Mouse (Mus musculus) thymus, postnatal 36 days (tissue): Measurements from ENCODE around the gene Akap5.

Experiments
- DNase-seq, 2 experiments: peaks; one replicate each; pipeline ENCODE4 v3.0.0; 2022; ENCODE audit warnings: mixed read lengths in 2 of 2

The Akap5 gene

DNA sequence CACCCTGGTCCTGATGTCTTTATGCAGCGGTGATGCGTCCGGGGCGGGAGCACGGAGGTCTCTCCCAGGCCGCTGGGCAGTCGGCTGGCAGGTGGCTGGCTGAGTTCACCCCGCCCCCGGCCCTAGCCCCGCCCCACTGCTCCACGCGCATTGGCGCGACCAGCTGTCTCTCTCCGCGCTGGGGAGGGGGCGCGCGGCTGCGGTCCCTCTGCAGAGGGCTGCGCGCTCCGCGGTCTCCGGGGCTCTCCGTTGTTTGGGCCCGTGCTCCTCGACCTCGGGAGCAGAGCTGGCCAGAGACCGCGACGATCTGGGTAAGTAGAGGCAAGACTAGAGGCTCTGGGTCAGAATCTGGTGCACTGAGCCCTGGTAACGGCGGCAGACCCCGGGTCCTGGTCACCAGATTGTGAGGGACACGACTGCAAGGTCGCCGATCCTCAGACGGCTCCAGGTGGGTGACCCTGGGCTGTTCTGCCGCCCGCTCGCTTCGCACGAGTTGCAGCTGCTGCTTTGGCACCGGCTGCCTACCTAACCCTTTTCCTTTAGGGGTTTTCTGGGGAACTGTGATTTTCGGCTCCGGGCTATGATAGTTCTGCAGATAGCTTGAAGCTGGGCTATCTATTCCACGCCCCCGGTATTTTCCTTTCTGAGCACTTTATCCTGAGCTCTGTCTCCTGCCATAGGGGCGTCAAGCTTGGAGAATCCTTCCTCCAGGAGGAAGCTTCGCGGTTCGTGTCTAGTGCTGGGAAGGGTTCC, at the start of gene Akap5:
Akap5 (plus strand) TSS at position 213 of the 753 bp plus-strand sequence.
- DNase-seq = peak; percentile 68 to 70

DNA sequence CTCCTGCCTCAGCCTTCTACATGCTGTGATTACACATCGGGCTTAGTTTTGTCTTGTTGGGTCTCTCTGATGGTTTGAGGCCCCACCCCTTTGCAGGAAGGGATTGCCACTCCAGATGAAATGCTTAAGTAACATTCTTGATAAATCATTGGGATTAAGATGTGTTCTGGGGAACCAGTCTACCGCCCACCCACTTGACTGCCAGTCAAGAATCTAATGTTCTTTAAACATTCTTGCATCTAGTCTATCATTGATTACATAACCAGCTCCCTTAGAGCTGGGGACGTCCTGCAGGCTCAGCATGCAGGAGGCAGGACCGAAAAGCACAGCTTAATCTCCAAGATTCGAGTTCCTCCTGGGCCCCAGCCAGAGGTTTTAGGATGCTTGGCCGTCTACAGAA, 46.5 kb upstream of the Akap5 start:
- DNase-seq = no peak

DNA sequence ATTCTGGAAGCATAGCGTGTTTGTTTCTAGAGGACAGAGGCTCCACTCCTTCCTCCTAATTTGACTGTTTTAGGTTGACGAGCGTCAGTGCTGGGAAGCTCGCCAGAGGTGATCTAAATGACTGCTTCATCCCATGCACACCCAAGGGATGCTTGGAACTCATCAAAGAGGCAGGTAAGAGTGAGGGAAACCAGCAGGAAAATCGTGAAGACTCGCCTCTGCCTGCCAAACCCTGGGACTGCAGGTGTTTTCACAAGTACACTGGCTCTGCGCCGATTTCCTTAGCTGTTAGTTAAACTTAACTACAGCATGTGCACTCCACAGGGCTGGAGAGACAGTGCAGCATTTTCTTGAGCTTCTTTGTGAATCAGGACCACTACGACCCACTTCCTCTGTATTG, 44.1 kb upstream of the Akap5 start:
- DNase-seq = no peak

DNA sequence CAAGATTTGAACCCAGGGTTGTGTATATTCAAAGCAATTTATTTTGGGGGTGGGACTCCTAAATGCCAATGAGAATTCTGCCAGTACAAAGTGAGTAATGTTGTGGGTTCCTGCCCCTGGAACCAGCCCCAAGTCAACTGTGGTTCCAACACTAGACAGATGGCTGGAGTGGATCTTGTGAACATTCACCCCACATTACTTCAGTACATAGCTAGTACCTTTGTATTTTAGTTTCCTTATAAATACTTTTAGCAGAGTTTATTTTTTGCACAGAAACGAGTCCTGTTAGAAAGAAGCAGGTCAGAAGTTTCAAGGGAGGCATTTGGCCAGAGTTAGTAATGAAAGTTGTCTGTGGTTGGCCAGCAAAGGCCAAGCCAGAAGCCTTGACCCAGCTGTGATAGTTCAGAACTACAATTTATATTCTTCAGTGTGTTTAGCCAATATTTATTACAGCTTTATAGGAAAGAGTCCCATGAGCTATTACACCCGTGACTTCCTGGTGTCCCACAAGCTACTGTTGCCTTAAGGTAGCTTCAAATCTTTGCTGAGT, 43.5 kb upstream of the Akap5 start:
- no peak for DNase-seq

DNA sequence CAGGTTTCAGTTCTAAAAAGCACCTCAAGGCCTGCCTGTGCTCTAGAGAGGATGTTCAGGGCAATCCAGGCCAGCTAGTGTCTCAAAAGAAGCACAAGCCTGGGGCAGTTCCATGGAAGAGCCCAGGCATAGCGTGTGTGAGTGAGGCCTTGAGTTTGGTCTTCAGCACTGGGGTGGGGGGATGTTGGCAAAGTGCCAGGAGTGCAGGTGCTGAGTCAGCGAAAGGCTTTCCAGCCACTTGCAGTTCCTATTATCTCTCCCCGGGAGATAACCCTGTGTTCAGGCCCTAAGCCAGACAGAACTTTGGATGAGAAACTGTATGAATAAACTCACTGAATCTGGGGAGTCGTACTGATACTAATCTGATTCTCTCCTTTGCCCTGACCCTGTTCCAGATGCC, 42.6 kb upstream of the Akap5 start:
- DNase-seq = no peak

- DNase-seq = no peak
Measured at GRCm38 (mm10) chr12:76282532-76283173, 42.0 kb upstream of the Akap5 start.

DNA sequence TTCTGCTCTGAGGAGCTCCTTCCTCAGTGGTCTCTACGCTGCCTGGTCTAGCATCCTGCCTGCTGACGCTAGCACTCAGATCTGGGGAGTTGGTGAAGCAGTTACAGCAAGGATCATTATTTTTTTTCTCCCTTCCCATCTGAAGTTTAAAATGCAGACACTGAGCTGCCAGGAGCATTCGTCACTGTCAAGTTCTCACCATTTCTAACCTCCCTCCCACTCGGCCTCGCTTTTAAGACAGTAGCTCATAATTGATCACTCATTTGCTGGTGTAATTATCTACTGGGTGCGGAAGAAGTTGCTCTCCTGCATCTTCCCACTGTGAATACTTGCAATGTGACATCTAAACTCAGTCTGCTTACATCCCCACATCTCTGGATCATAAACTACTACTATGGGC, 39.3 kb upstream of the Akap5 start:
- no peak for DNase-seq

DNA sequence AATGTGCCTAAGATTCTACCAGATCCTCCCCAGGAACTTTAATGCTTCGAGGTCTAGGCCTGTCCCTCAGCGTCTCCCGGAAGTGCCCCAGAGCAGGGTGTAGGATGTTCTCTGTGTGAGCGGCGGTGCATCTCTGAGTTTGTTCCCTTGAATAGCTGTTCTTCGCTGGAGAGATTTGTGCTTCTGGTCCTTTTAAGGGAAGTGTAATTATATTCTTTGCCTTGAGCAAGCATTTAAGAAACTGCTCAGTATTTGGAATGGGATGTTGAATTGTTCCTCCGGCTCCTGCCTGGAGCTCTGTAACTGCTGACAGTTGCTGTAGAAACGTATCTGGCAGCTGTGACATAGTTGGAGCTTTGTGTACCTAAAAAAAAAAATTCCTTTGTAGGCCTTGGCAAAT, 36.7 kb upstream of the Akap5 start:
- no peak for DNase-seq

- no peak for DNase-seq
Measured at GRCm38 (mm10) chr12:76288494-76288893, 36.2 kb upstream of the Akap5 start.

DNA sequence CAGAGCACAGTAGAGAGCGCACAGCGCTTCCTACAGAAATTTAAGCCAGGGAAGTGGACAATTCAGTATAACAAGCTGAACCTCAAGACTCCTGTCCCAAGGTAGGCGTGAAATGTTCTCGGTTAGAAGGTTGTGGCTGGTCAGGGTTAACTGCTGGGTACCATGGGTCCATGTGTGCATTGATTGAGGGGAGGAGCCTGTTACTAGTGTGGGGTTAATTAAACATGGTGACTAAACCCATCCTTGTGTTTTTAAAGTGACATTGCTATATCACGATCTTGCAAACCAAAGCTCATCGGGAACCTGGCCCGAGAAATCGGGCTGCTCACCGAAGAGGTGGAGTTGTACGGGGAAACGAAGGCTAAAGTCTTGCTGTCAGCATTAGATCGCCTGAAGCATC, 35.3 kb upstream of the Akap5 start:
- no peak for DNase-seq

DNA sequence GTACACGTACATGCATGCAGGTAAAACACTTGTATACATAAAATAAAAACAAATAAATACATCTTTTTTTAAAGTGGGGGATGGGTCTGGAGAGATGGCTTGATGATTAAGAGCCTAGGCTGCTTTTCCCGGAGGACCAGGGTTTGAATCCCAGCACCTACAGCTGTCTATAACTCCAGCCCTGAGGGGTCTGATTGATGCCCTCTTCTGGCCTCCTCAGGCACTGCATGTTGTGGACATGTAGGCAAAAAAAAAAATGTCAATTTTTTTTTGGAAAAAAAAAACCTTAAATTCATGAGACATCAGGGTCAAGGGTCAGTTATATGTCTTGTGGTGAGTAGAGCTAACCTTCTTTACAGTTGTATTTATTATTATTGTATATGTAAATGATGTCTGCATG, 34.4 kb upstream of the Akap5 start:
- DNase-seq = peak in 1 of 2 experiments; percentile 21

DNA sequence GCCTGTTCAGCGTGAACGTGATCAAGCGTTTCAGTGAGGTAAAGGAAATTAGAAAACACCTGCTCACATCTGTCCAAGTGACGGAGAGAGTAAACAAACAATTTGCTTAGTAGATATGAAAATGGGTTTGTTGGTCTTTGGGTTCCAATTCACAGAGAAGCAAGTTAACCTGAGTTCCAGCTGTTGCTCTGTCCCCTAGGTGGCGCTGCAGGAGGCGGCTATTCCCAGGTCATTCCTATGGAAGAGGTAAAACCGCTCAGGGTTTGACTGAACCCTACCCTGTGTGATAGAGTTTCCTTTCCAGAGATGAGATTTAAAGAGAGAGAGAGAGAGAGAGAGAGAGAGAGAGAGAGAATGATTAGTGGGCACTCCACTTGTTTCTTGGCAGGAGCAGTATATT, 31.5 kb upstream of the Akap5 start:
- DNase-seq = peak; percentile 28 to 40

DNA sequence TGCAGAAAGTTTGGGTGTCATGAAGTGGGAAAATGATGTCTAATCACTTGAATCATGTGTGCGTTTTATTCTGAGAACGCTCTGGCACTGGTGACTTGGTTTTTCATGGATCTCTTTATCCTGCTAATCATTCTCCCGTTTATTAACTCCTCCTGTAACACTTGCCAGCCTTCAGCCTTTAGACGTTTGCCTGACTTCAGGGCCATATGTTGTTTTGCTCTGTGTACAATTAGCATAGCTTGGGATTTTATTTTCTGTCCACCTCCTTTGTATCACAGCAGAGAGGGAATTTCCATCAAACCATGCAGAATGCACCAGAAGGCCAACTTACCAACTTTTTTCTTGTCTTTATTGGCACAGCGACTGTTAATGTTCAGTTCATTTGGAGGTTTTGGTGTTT, 26.9 kb upstream of the Akap5 start:
- no peak for DNase-seq

DNA sequence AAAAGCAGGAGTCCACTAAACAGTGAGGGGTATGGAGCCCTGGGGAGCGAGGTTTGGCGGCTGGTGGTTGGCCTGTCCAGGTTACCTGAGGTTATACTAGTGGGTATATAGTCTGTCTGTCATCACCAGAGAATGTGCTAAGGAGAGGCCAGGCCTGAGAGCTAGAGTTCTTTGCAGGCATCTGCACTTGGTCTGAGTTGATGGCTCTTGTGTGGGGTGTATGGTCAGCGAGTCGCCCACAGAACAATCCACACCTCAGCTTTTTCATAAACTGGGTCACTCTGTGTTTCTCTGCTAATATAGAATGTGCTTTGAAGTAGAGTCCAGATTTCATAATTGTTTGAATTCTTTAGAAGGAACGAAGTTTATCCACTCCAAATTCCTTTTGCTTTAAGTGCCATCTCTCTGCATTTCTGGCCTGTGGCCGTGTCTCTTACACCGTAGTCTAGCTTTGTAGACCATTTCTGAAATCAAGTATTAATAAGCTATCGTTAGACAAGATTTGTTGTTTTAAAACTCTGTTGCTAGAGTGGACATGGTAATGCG, 25.3 kb upstream of the Akap5 start:
- no peak for DNase-seq

- no peak for DNase-seq
Measured at GRCm38 (mm10) chr12:76300367-76300766, 24.3 kb upstream of the Akap5 start.

DNA sequence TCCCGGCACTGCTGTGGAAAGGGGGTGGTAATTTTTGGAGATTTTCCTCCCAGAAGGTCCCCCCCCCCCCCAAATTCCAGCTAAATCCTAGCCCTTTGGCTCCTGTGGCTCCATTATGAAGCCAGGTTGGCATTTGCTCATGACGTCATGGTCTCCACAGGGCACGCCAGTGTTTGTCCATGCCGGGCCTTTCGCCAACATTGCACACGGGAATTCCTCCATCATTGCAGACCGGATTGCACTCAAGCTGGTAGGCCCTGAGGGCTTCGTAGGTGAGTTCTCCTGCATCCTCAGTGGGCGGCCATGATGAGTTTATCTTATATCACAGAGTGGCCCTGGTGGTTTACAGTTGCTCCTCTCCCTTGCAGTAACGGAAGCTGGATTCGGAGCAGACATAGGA, 21.2 kb upstream of the Akap5 start:
- DNase-seq = no peak

DNA sequence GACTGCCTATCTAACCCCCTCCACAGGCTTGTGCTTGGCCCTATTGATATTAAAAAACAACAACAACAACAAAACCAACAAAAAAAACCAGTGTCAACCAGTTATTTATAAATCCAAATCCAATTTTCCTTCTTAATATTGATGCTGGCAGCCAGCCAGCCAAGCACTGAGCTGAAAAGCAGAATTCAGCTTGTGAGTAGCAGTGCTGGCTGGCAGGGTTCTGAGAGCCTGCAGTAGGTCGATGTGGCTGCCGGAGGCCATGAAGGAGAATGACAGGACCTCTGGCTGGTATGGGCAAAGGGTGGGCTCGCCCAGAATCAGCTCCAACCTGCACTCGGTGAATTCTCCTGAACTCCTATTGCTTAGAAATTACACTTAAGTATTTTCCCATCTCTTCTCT, 20.5 kb upstream of the Akap5 start:
- no peak for DNase-seq

DNA sequence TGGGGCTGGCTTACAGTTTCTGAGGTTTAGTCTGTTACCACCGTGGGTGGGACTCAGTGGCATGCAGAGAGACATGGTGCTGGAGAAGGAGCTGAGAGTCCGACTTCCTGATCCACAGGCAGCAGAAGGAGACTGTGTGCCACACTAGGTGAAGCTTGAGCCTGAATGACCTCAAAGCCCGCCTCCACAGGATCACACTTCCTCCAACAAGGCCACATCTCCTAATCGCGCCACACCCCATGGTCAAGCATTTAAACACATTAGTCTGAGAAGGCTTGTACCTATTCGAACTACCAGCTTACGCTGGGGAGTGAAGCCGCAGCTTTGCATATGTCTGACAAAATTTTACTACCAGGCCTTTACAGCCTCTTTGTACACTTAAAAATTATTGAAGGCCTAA, 19.6 kb upstream of the Akap5 start:
- DNase-seq = no peak

- no peak for DNase-seq
Measured at GRCm38 (mm10) chr12:76306852-76307561, 17.7 kb upstream of the Akap5 start.

DNA sequence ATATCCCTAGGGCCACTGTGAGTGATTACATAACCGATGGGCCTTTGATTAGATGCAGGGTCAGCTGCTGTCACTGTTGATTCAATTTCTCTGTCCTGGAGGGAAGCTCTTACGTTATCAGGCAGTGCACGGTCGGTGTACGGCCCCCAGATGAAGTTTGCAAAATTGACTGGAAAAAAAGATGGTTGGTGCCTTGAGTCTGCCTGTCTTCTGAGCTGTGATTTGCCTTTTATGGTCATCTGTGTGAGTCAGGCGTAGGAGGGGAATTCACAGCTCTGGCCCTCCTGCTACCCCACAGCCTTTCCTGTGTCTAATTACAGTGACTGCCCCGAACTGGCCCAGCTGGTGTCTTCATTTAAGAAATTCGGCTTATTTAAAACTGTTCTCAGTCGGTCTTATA, 16.7 kb upstream of the Akap5 start:
- no peak for DNase-seq

DNA sequence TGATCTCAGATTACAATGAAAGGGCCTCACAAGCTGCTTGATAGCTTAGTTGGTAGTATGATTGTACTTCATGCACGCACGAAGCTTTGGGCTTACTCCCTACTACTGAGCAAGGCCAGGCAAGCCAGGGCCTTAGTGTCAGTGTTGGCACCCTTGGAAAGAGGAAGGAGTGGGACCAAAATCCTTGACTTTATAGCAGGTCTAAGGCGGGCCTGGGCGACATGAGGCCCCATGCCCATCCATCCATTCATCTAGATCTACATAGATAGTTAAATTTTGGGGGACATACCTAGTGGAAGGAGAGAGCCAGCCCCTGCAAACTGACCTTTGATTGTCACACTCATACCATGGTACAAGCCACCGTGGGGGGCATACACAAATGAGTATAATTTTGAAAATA, 16.3 kb upstream of the Akap5 start:
- no peak for DNase-seq

DNA sequence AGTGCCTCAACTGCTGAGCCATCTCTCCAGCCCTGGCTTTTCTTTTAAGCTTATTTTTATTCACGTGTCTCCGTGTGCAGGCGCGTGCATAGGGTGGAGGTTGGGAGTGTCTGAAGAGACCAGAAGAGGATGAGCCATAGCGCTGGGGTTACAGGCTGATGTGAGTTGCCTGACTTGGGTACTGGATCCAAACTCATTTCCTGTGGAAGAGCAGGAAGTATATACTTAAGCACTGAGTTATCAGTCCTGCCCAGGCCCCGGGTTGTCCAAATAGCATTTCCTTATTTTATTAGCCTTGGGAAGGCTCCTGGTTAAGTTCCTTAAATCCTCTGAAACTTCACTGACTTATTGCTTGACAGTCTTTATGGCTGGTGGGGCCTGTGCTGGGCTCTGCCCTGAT, 14.7 kb upstream of the Akap5 start:
- no peak for DNase-seq

DNA sequence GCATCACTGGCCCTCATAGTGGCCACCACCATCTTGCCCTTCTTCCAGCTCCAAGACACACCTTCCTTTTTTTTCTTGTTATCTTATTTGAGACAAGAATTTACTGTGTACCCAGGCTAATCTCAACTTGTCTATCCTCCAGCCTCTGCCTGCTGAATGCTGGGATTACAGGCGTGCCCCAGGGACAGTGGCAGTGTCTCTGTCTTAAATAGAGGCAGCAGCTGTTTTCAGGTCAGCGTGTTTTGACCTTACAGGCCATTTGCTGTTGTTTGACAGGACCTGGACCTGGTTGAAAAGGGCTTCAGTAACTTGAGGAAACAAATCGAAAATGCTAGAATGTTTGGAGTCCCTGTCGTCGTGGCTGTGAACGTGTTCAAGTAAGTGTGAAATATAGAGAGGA, 14.1 kb upstream of the Akap5 start:
- no peak for DNase-seq

DNA sequence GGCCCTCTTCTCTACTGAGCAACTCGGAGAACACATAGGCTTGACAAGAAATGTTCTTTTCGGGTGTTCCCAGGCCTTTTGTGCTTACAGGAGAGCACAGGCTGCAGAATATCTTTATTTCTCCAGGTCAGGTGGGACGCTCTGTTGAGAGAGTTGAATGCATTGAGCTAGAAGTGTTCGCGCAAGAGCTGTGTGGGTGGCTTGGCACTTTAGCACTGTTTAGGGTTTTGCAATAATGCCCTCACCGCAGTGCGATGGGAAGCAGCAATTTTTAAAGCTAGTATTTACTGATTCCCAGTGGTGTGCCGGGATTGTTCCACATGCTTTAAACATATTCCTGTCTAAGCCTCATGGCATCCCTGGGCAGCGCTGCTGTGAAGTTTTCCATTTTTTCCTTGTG, 13.5 kb upstream of the Akap5 start:
- no peak for DNase-seq
